Mouse (Mus musculus) C2C12 (cell line): ENCODE data around the gene Ribc2. TPM values are rescaled to one million over a fixed set of nuclear protein-coding genes. Genes with fewer than 3 reads are reported as not detected.

Experiments
- H3K27me3 ChIP-seq: one replicate; pipeline ENCODE4 v1.6.1; 2011; ENCODE audit not compliant: control insufficient read depth, insufficient read depth, insufficient read length
- H3K36me3 ChIP-seq: one replicate; pipeline ENCODE4 v1.6.1; 2011; ENCODE audit not compliant: control insufficient read depth, insufficient read depth
- H3K4me3 ChIP-seq: one replicate; pipeline ENCODE4 v1.5.1; 2011; ENCODE audit warnings: mild to moderate bottlenecking, control low read depth; ENCODE audit not compliant: poor library complexity, insufficient read depth, severe bottlenecking
- H3K79me2 ChIP-seq: one replicate; pipeline ENCODE4 v1.6.1; 2011; ENCODE audit not compliant: control insufficient read depth, insufficient read depth
- H3K79me3 ChIP-seq: one replicate; pipeline ENCODE4 v1.6.1; 2011; ENCODE audit warnings: low read depth, control low read depth
- H3ac ChIP-seq: one replicate; pipeline ENCODE3; 2011; ENCODE audit warnings: low read depth; ENCODE audit not compliant: control insufficient read depth, insufficient read length
- CEBPB ChIP-seq: IDR thresholded peaks from one replicate; pipeline ENCODE4 v1.6.1; 2011; ENCODE audit warnings: low read depth, mild to moderate bottlenecking, control low read depth, moderate library complexity
- CTCF ChIP-seq: IDR thresholded peaks from one replicate; pipeline ENCODE4 v1.5.1; 2011; ENCODE audit not compliant: control insufficient read depth, insufficient read depth, insufficient read length
- FOSL1 ChIP-seq: IDR thresholded peaks from one replicate; pipeline ENCODE4 v1.8.0; 2011; ENCODE audit warnings: mild to moderate bottlenecking, low read length; ENCODE audit not compliant: poor library complexity, insufficient read depth, severe bottlenecking
- MAX ChIP-seq: IDR thresholded peaks from one replicate; pipeline ENCODE4 v1.6.1; 2011; ENCODE audit warnings: mild to moderate bottlenecking, control low read depth
- MYOD1 ChIP-seq: IDR thresholded peaks from one replicate; pipeline ENCODE4 v1.6.1; 2011; ENCODE audit warnings: low read depth; ENCODE audit not compliant: control insufficient read depth, insufficient read length
- MYOG ChIP-seq: IDR thresholded peaks from one replicate; pipeline ENCODE4 v1.6.1; 2011; ENCODE audit not compliant: control insufficient read depth, insufficient read length; ENCODE audit errors: extremely low read depth
- USF1 ChIP-seq: IDR thresholded peaks from one replicate; pipeline ENCODE4 v1.6.1; 2011; ENCODE audit warnings: low read depth, mild to moderate bottlenecking, control low read depth, moderate library complexity
- polyA plus RNA-seq: library from polyadenylated mRNA; unstranded; fragments of >200 nt; fragmentation: generic; extraction: Trizol; gene quantifications from one replicate; pipeline ENCODE4 v1.2.1, GENCODE M21; 2012; ENCODE audit warnings: missing spikeins

Gene Ribc2
- polyA plus RNA-seq, 1 experiment: not detected

DNA sequence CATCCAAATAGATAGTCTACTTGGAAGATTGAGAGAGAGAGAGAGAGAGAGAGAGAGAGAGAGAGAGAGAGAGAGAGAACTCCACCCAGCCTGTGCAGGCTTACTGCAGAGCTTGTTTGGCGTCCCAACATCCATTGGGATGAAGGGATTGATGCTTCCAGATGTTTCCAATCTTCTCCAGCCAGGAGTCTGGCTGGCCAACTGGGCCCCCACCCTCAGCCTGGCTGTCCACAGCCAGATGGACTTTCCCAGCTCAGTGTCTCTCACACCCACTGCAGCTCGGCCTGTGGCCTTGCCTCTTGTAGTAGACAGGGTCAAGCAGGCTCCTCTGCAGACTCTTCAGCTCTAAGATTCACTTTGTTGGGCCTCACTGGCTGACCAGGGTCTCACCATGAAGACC, 40.2 kb downstream of the Ribc2 start:
- no peaks in the 10 kb centered on the region for H3K79me3 ChIP-seq
- H3K27me3 ChIP-seq: peaks cover 32% of the 10 kb centered on the region
- H3K79me2 ChIP-seq: no peaks in the 10 kb centered on the region
- no peaks in the 10 kb centered on the region for H3K36me3 ChIP-seq
- no peak overlapping the region for H3K4me3 ChIP-seq
- TF ChIP-seq CEBPB (no peak), USF1 (no peak), MAX (no peak), FOSL1 (no peak), MYOG (no peak), CTCF (no peak), MYOD1 (no peak)
- H3ac ChIP-seq: no peak overlapping the region

DNA sequence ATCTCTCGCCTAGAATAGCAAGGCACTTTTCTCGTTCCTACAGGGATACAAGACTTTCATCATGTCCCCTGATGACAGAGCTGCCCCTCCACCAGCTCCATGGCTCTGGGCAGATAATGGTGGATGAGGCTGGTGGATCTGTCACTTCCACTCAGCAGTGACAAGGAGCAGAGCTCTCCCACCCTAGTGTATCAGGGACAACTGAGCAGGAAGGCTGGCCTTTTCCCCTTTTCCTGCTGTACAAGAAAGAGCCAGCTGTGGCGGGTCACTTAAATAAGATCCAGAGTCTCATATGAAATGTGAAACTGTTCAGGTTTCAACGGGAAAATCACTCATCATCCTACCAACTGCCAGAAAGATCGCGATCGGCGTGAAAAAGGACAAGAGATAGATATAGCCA, 41.5 kb downstream of the Ribc2 start:
- Histone ChIP-seq H3K4me3 (no peak overlapping the region), H3K36me3 (no peaks in the 10 kb centered on the region), H3K27me3 (peaks cover 24% of the 10 kb centered on the region), H3ac (no peak overlapping the region), H3K79me3 (no peaks in the 10 kb centered on the region), H3K79me2 (no peaks in the 10 kb centered on the region)
- TF ChIP-seq FOSL1: no peak
- no peak for TF ChIP-seq MAX
- no peak for TF ChIP-seq CEBPB
- TF ChIP-seq USF1: no peak
- TF ChIP-seq MYOG: no peak
- TF ChIP-seq MYOD1: no peak
- no peak for TF ChIP-seq CTCF

DNA sequence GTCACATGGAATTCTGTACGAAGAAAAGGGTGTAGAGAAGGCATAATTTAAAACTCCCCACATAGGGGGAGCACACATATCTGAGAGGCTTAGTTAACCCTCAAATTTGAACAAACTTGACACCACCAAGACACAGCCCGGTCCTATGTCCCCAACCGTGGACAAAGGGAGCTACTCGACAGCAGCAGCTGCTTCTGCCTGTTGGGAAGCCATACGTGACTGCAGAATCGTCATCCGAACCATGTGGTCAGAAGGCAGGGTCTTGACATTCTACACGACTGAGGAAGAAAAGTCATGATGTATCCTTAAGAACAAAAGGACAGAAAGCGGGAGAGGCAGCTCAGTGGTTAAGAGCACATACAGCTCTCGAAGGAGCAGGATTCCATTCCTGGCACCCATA, 42.2 kb downstream of the Ribc2 start:
- Histone ChIP-seq H3K36me3 (no peaks in the 10 kb centered on the region), H3ac (no peak overlapping the region), H3K4me3 (no peak overlapping the region), H3K79me3 (no peaks in the 10 kb centered on the region), H3K79me2 (no peaks in the 10 kb centered on the region), H3K27me3 (peaks cover 24% of the 10 kb centered on the region)
- TF ChIP-seq USF1: no peak
- peak; percentile 78 for TF ChIP-seq MYOD1

DNA sequence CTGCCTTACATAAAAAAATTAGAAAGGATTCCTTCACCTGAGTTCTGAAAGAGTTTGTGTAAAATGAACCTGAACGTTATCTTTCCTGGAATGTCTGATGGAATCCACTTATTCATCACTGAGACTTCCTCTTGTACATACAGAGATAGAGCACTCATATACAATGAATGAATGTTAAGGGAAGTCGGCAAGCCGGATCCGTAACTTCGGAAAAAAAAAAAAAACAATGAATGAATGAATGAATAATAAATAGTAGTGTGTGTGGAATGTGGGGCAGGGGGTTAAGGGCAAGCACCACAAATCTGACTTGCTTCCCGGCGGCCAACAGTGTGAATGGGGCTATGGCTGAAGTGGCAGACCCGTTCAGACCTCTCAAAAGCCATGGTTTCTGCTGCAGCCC, 45.7 kb downstream of the Ribc2 start:
- H3ac ChIP-seq: no peak overlapping the region
- peaks cover 39% of the 10 kb centered on the region for H3K27me3 ChIP-seq
- no peaks in the 10 kb centered on the region for H3K36me3 ChIP-seq
- no peaks in the 10 kb centered on the region for H3K79me3 ChIP-seq
- no peaks in the 10 kb centered on the region for H3K79me2 ChIP-seq
- no peak overlapping the region for H3K4me3 ChIP-seq
- TF ChIP-seq MAX (no peak), CEBPB (no peak), MYOG (no peak), FOSL1 (no peak), MYOD1 (no peak)

DNA sequence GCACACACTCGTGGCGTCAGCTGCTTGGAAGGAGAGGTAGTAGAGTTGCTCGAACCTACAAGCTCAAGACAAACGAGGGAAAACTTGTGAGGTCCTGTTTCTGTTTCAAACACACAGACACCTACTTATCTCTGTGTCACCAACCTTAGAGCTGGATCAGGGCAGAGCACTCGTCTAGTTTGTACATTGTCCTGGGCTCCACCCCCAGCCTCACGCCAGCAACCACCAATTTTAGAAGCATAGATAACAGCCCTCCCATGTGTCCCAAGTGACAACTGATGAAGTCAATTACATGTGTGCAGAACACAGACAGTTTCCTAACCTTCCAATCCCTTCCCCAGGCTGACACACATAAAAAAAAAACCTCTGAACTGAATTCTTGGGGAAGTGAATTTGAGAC, 46.3 kb downstream of the Ribc2 start:
- Histone ChIP-seq H3K4me3 (no peak overlapping the region), H3ac (no peak overlapping the region), H3K79me3 (no peaks in the 10 kb centered on the region), H3K27me3 (peaks cover 38% of the 10 kb centered on the region), H3K79me2 (no peaks in the 10 kb centered on the region), H3K36me3 (no peaks in the 10 kb centered on the region)
- TF ChIP-seq CTCF: no peak
- TF ChIP-seq MYOD1: no peak
- no peak for TF ChIP-seq CEBPB
- TF ChIP-seq MYOG: no peak
- TF ChIP-seq MAX: no peak
- TF ChIP-seq FOSL1: no peak
- TF ChIP-seq USF1: no peak

DNA sequence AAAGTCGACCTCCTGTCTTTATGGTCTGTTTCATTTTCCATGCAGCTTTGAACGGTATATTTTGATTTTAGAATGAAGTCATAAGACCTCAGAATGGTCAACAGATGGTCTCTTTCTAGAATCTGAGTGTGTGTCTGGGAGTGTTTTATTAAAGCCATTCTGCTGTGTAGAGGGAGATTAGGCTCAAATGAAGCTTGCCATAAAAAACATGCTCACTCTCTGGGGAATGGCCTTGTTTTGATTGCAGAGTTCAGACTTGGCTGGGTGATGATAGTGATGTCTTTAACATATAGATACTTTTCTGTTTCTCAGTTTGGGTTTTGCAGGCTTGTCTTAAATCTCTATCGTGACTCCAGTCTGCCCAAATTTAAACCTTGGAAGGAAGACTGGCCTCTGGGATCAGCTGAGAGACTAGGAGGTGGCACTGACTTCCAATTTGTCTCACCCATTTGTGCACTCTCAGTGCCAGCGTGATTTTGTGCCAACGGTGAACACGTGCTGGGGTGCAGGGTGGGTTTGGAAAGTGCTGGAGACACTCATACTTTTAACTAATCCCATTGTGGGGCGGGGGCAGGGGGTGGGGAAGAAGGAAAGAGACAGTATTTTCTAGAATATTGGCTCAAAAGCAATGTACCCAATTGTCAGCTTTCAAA, 47.8 kb downstream of the Ribc2 start:
- no peaks in the 10 kb centered on the region for H3K36me3 ChIP-seq
- H3K4me3 ChIP-seq: no peak overlapping the region
- TF ChIP-seq MAX: no peak
- no peaks in the 10 kb centered on the region for H3K79me2 ChIP-seq
- H3ac ChIP-seq: no peak overlapping the region
- peaks cover 47% of the 10 kb centered on the region for H3K27me3 ChIP-seq
- H3K79me3 ChIP-seq: no peaks in the 10 kb centered on the region
